Mouse (Mus musculus) liver, embryonic 14.5 days (tissue): ENCODE results near the gene Phf1.

Experiments used
- CTCF ChIP-seq: IDR thresholded peaks from 2 replicates; pipeline ENCODE4 v1.5.1; 2016; ENCODE audit warnings: antibody characterized with exemption, low read depth, control low read depth
- EP300 ChIP-seq: IDR thresholded peaks from 2 replicates; pipeline ENCODE4 v1.6.1; 2016; ENCODE audit warnings: antibody characterized with exemption, low read depth

DNA sequence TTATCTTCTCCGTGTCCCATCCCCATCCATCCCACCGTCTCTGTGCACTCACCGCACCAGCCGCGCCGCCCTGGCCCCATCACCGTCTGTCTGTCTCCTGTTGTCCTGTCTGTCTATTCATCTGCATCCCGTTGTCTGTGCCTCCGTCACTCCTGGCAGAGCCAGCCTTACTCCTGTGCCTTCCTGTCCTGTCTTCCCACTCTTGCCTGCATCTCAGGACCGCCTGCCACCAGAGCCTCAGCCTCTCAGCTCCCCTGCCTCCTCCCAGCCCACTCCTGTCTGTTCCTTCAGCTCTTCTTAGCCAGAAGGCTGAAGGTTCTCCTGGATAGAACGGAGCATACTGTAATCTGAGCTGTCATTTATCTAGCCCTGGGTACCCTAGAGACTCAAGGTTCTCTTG, 34.1 kb downstream of the Phf1 start:
- no peak for TF ChIP-seq CTCF
- TF ChIP-seq EP300: no peak
